Mouse (Mus musculus) heart, embryonic 16.5 days (tissue): ENCODE measurements around the gene Hdac7. TPM values are rescaled to one million over a fixed set of nuclear protein-coding genes. Genes with fewer than 3 reads are reported as not detected.

Experiments used
- ATAC-seq: fragments of 200-750 bp; cut with Nextera tagmentation; replicated peaks from 2 replicates; pipeline ENCODE4 v1.8.0; 2017; ENCODE audit warnings: moderate number of reproducible peaks; ENCODE audit not compliant: insufficient read depth, low FRiP score; ENCODE audit errors: extremely low read depth
- H3K27ac ChIP-seq: fragments of 300-500 bp; sonication (generic); 2 replicates; pipeline ENCODE4 v1.5.1; 2014; ENCODE audit warnings: mild to moderate bottlenecking, low read length, control low read depth, moderate library complexity
- H3K27me3 ChIP-seq: fragments of 300-500 bp; sonication (generic); 2 replicates; pipeline ENCODE4 v1.6.1; 2014; ENCODE audit warnings: low read length, mixed read lengths; ENCODE audit not compliant: control insufficient read depth, insufficient read depth
- H3K36me3 ChIP-seq: fragments of 300-500 bp; sonication (generic); 2 replicates; pipeline ENCODE4 v1.6.1; 2014; ENCODE audit not compliant: control insufficient read depth, insufficient read depth
- H3K4me1 ChIP-seq: fragments of 300-500 bp; sonication (generic); 2 replicates; pipeline ENCODE4 v1.6.1; 2014; ENCODE audit warnings: low read length, mixed read lengths; ENCODE audit not compliant: control insufficient read depth, insufficient read depth
- H3K4me2 ChIP-seq: fragments of 300-500 bp; sonication (generic); 2 replicates; pipeline ENCODE4 v1.6.1; 2014; ENCODE audit warnings: low read depth, mild to moderate bottlenecking, control low read depth, low read length
- H3K4me3 ChIP-seq: fragments of 300-500 bp; sonication (generic); 2 replicates; pipeline ENCODE4 v1.5.1; 2014; ENCODE audit warnings: mild to moderate bottlenecking, control low read depth, low read length
- H3K9ac ChIP-seq: fragments of 300-500 bp; sonication (generic); 2 replicates; pipeline ENCODE4 v1.6.1; 2014; ENCODE audit warnings: low read length, control low read depth
- H3K9me3 ChIP-seq: fragments of 300-500 bp; sonication (generic); replicated peaks from 2 replicates; pipeline ENCODE4 v1.6.1; 2016; ENCODE audit warnings: low read length; ENCODE audit not compliant: control insufficient read depth
- WGBS: fragments of 180-500 bp; shearing (Covaris S2); extraction: QIAGEN DNeasy Blood & Tissue Kit; methylation state at CpG from one replicate; pipeline ENCODE4 v1.1.7; 2014; 5-methylcytosine and 5-hydroxymethylcytosine counted together
- polyA plus RNA-seq: library from polyadenylated mRNA; unstranded; fragments of >200 nt; fragmentation: Nextera tagmentation; extraction: Ambion mirVana; gene quantifications from 2 replicates; pipeline ENCODE4 v1.2.1, GENCODE M21; 2015

Gene Hdac7
- polyA plus RNA-seq, 1 experiment from 2014 or later: 31.7 TPM

DNA sequence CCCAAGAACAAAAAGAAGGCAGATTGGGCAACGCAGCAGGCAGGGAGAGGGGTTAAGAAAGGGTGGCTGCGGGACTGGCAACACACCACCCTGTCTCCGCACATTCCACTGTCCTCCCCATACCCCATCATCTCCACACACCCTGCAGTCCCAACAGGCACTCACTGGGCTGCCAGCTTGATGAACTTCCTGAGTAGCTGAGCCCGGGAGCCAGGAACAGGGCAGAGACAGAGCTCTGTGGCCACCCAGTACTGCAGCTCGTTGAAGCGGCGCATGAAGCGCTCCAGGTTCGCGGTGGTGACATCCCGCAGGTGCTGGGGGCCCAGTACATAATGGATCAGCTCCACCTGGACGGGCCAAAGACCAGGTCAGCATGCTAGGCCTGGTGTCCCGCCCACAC is 94.5 kb downstream of the Hdac7 start:
- WGBS: 80% methylated on average over 13 of the region's 13 CpGs
- Histone ChIP-seq H3K9me3 (no peaks in the 10 kb centered on the region), H3K36me3 (no peaks in the 10 kb centered on the region), H3K4me3 (peak overlapping the region; percentile 20; the same call in 1 of the 2 replicates), H3K4me1 (peaks cover 46% of the 10 kb centered on the region), H3K27me3 (no peaks in the 10 kb centered on the region), H3K27ac (peak overlapping the region; percentile 78), H3K9ac (peak overlapping the region; percentile 44), H3K4me2 (peak overlapping the region; percentile 25)
- ATAC-seq: no peak

DNA sequence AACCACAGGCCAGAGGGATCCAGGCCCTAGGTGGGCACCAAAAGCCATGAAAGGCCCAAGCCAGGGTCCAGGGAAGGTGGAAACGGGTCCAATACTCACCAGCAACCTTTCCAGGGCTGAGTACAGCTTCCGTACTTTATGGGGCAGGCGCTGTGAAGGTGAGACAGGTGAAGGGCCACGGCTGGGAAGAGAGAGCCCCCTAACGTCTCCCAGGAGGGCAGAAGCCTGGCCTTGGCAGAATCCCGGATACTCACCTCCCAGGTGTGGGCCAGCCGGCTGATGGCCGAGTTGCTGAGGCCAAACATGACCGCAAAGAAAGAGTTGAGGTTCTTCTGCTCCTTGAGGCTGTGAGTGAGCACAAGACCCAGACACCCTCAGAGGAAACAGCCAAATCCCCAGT is 94.9 kb downstream of the Hdac7 start:
- no peak overlapping the region for H3K27ac ChIP-seq
- peak overlapping the region; percentile 44; the same call in 1 of the 2 replicates for H3K9ac ChIP-seq
- no peaks in the 10 kb centered on the region for H3K36me3 ChIP-seq
- no peaks in the 10 kb centered on the region for H3K27me3 ChIP-seq
- H3K4me3 ChIP-seq: peak overlapping the region; percentile 12; the same call in 1 of the 2 replicates
- ATAC-seq: no peak
- peaks cover 42% of the 10 kb centered on the region for H3K4me1 ChIP-seq
- no peaks in the 10 kb centered on the region for H3K9me3 ChIP-seq
- WGBS: 87% methylated on average over 9 of the region's 9 CpGs
- peak overlapping the region; percentile 28 for H3K4me2 ChIP-seq

- ATAC-seq: no peak
- WGBS: 87% methylated on average over 4 of the region's 4 CpGs
- H3K27ac ChIP-seq: peak overlapping the region; percentile 76
- peak overlapping the region; percentile 26; the same call in 1 of the 2 replicates for H3K4me3 ChIP-seq
- H3K4me1 ChIP-seq: peaks cover 38% of the 10 kb centered on the region
- peak overlapping the region; percentile 29 for H3K4me2 ChIP-seq
- no peaks in the 10 kb centered on the region for H3K36me3 ChIP-seq
- H3K9me3 ChIP-seq: no peaks in the 10 kb centered on the region
- H3K9ac ChIP-seq: peak overlapping the region; percentile 48; the same call in 1 of the 2 replicates
- H3K27me3 ChIP-seq: no peaks in the 10 kb centered on the region
Measured at GRCm38 (mm10) chr15:97748964-97749363, 95.3 kb downstream of the Hdac7 start.

DNA sequence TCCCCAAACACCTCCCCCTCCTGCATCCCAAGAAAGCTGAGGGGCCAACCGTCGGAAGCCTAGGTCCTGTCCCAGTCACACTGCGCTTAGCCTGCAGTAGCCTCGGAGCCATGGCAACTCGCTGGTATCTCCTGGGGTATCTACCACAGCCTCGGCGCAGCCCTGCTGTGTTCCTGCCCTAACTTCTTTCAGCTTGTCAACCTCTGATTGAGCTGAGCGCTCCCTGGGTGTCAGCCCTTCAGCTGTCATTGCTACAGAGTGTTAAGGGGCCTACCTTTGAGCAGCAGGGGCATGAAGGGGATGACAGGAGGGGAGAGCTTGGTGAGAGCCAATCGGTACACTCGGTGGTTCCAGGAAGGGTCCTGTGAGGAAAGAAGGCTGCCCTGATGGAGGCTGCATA is 96.0 kb downstream of the Hdac7 start:
- Histone ChIP-seq H3K4me3 (peak overlapping the region; percentile 26; the same call in 1 of the 2 replicates), H3K36me3 (no peaks in the 10 kb centered on the region), H3K9me3 (no peaks in the 10 kb centered on the region), H3K4me2 (peak overlapping the region; percentile 36), H3K27ac (peak overlapping the region; percentile 76), H3K4me1 (peaks cover 38% of the 10 kb centered on the region), H3K27me3 (no peaks in the 10 kb centered on the region), H3K9ac (peak overlapping the region; percentile 48)
- peak; percentile 65 for ATAC-seq
- WGBS: 28% methylated on average over 10 of the region's 10 CpGs

DNA sequence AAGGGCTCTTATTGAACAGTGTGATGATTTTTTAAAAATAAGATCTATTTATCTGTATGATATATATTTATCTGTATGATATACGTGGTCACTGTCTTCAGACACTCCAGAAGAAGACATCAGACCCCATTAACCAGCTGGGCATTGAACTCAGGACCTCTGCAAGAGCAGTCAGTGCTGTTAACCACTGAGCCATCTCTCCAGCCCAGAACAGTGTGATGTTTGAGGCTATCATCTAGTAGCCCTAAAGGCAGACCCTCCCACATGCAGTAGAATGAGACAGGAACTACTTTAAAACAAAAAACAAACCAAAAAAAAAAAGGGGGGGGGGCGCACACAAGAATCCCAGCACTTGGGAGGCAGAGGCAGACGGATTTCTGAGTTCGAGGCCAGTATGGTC is 96.8 kb downstream of the Hdac7 start:
- 87% methylated on average over 4 of the region's 4 CpGs for WGBS
- ATAC-seq: no peak
- H3K4me1 ChIP-seq: peaks cover 40% of the 10 kb centered on the region

GRCm38 (mm10) chr15:97746748-97747147 is 97.6 kb downstream of the Hdac7 start:
- Histone ChIP-seq H3K27ac (no peak overlapping the region), H3K4me3 (no peak overlapping the region), H3K4me1 (peaks cover 48% of the 10 kb centered on the region), H3K9ac (no peak overlapping the region), H3K36me3 (no peaks in the 10 kb centered on the region), H3K4me2 (no peak overlapping the region), H3K9me3 (no peaks in the 10 kb centered on the region), H3K27me3 (no peaks in the 10 kb centered on the region)
- WGBS: 87% methylated on average over 24 of the region's 24 CpGs
- ATAC-seq: no peak

More for the DNA sequence above, 96.8 kb downstream of the Hdac7 start:
- H3K9me3 ChIP-seq: no peaks in the 10 kb centered on the region
- H3K27me3 ChIP-seq: no peaks in the 10 kb centered on the region
- no peaks in the 10 kb centered on the region for H3K36me3 ChIP-seq
- H3K4me3 ChIP-seq: no peak overlapping the region
- H3K27ac ChIP-seq: no peak overlapping the region; the same call in 1 of the 2 replicates
- H3K4me2 ChIP-seq: no peak overlapping the region
- H3K9ac ChIP-seq: no peak overlapping the region

DNA sequence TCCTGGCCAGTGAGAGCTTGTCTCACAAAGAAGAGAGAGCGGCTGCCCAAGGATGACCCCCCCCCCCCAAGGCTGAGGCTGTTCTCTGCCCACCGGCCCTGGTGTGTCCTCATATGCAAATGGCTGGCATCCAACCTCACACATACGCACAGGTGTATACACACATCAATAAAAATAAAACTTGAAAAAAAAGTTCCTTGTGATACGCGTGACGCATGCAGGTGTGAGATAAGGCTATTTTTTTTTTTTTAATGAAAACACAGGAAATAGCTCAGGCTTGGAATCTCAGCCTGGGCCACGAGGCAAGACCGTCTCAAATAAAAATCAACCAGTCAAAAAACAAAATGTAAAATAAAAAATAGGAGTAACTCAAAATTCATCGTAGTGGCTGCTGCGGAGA is 98.0 kb downstream of the Hdac7 start:
- Histone ChIP-seq H3K9ac (no peak overlapping the region), H3K27ac (no peak overlapping the region), H3K9me3 (no peaks in the 10 kb centered on the region), H3K4me3 (no peak overlapping the region), H3K36me3 (no peaks in the 10 kb centered on the region), H3K4me1 (peaks cover 50% of the 10 kb centered on the region), H3K27me3 (no peaks in the 10 kb centered on the region), H3K4me2 (no peak overlapping the region)
- ATAC-seq: no peak
- WGBS: 85% methylated on average over 10 of the region's 10 CpGs

GRCm38 (mm10) chr15:97745331-97745730 is 99.0 kb downstream of the Hdac7 start:
- 0 out of 2 replicates have a peak, but pooled peaks have one; percentile 13 for ATAC-seq
- H3K4me2 ChIP-seq: no peak overlapping the region
- 34% methylated on average over 10 of the region's 10 CpGs for WGBS

GRCm38 (mm10) chr15:97744930-97745329 is 99.4 kb downstream of the Hdac7 start:
- no peaks in the 10 kb centered on the region for H3K9me3 ChIP-seq
- no peaks in the 10 kb centered on the region for H3K27me3 ChIP-seq
- H3K4me1 ChIP-seq: peaks cover 39% of the 10 kb centered on the region
- peak overlapping the region; percentile 55 for H3K9ac ChIP-seq
- H3K36me3 ChIP-seq: no peaks in the 10 kb centered on the region
- H3K27ac ChIP-seq: peak overlapping the region; percentile 64
- no peak overlapping the region for H3K4me2 ChIP-seq
- 66% methylated on average over 10 of the region's 10 CpGs for WGBS
- H3K4me3 ChIP-seq: no peak overlapping the region
- ATAC-seq: 0 out of 2 replicates have a peak, but pooled peaks have one; percentile 8

More at GRCm38 (mm10) chr15:97745331-97745730, 99.0 kb downstream of the Hdac7 start:
- Histone ChIP-seq H3K9me3 (no peaks in the 10 kb centered on the region), H3K36me3 (no peaks in the 10 kb centered on the region), H3K4me1 (peaks cover 43% of the 10 kb centered on the region), H3K27me3 (no peaks in the 10 kb centered on the region), H3K4me3 (no peak overlapping the region), H3K27ac (peak overlapping the region; percentile 64), H3K9ac (peak overlapping the region; percentile 55)
